Mouse (Mus musculus): ENCODE results near the gene Bri3. TPM values are rescaled to one million over a fixed set of nuclear protein-coding genes. Genes with fewer than 3 reads are reported as not detected.
A peak's percentile ranks its signal among the peaks of the same experiment; 100 is the strongest.

Gene Bri3
- polyA plus RNA-seq, 1 experiment from 2014 or later = 123 TPM

DNA sequence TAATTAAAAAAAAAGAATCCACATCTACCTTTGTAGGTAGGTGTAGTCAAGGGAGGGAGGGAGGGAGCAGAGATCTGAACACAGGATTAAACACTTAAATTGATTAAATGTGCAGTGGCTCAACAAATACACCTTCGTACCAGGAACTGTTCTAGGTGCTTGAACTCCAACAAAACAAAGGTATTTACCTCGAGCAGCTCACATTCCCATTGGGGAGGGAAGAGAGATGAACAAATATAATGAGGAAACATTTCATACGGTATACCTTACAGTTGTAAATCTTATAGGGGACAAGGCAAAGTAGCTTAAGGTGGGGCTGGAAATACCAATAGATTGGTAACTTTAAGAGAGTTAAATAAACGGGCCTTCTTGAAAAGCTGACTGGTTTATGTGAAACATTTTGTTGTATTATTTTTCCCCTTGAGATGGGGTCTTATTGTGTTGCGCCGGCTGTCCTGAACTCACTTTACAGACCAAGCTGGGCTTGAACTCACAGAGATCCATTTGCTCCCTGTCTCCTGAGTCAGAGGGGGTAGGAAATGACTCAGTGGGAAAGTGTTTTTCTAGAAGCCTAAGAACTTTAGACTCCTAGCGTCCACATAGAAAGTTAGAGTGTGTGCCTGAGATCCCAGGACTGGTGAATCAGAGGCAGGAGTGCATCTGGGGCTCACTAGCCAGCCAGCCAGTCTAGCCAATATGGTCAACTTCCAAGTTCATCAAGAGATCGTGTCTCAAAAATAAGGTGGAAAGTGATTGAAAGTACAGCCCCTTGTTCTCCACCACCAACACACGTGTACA lies 108.2 kb downstream of the Bri3 start:
- 88% methylated on average over 9 of the region's 9 CpGs for WGBS
- H3K9ac ChIP-seq = no peak overlapping the region
- no peaks in the 10 kb centered on the region for H3K36me3 ChIP-seq (replicated peaks; ENCODE audit: control insufficient read depth, insufficient read depth)
- no peak overlapping the region for H3K27ac ChIP-seq
- no peak overlapping the region for H3K4me2 ChIP-seq (replicated peaks)
- 0 out of 2 replicates have a peak, but pooled peaks cover 4% of the 10 kb centered on the region for H3K4me1 ChIP-seq (replicated peaks; ENCODE audit: control insufficient read depth, insufficient read depth, low read length)
- no peak overlapping the region for H3K4me3 ChIP-seq (replicated peaks; ENCODE audit: low read length)
- H3K27me3 ChIP-seq (ENCODE audit: control insufficient read depth, insufficient read depth, low read length) = peaks cover 13% of the 10 kb centered on the region
- ATAC-seq (ENCODE audit: low FRiP score) (no peak), DNase-seq (ENCODE audit: low spot score) (no peak)
- no peaks in the 10 kb centered on the region for H3K9me3 ChIP-seq (ENCODE audit: control insufficient read depth, low read length)

DNA sequence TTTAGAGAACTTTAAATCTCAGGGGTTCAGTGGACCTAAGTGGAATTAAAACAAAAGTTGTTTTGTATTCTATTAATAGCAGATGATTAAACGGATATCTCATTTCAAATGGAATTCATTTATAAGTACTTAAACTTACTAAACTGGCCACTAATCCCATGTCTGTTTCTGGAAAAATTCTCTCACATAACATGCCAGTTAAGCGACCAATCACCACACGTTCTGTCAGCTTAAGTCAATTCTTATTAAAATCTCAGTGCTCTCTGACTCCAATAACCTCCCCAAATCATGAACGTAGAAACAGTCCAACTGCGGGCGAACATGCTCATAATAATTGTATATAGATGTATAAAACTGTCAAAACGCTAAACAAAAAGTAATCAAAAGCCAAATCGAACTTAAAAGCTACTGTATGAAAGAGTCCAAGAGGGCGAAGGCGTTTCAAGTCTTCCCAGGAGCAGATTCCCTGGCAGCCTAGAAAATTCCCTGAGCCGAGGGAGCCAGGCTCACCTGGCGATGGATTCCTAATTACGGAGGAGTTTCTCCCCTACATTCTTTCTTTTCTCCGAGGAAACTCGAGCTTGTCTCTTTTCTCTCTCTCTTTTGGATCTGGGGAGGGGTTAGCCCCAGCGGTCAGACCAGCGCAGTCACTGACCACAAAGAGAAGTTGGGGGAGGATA lies 112.7 kb downstream of the Bri3 start:
- H3K27me3 ChIP-seq (ENCODE audit: control insufficient read depth, insufficient read depth, low read length) = peaks cover 36% of the 10 kb centered on the region
- no peak overlapping the region for H3K27ac ChIP-seq
- 10% methylated on average over 17 of the region's 17 CpGs for WGBS

DNA sequence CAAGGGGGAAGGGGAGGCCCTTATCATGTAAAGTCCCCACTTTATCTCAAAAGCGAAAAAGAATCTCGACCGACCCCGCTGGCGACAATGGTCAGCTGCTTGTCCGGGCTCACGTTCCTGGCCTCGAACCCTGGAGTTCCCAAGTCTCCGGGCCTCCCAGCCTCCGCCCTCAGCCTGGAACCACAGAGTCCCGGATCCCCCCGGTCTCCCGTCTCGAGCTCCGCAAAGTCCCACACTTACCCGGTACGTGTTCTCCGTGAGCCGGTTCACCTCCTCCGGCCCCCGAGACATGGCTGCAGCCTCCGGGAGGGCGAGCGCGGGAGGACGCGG lies 113.3 kb downstream of the Bri3 start:
- ATAC-seq (ENCODE audit: low FRiP score) (peak; percentile 11; the same call in 1 of the 2 replicates), DNase-seq (ENCODE audit: low spot score) (no peak)
- 0 out of 2 replicates have a peak, but pooled peaks cover 6% of the 10 kb centered on the region for H3K4me1 ChIP-seq (replicated peaks; ENCODE audit: control insufficient read depth, insufficient read depth, low read length)
- under 1% methylated on average over 27 of the region's 27 CpGs for WGBS
- H3K27me3 ChIP-seq (ENCODE audit: control insufficient read depth, insufficient read depth, low read length) = peaks cover 36% of the 10 kb centered on the region
- H3K9ac ChIP-seq = peak overlapping the region; percentile 16; the same call in 1 of the 2 replicates
- no peak overlapping the region for H3K27ac ChIP-seq
- H3K36me3 ChIP-seq (replicated peaks; ENCODE audit: control insufficient read depth, insufficient read depth) = no peaks in the 10 kb centered on the region
- peak overlapping the region; percentile 48 for H3K4me3 ChIP-seq (replicated peaks; ENCODE audit: low read length)
- H3K9me3 ChIP-seq (ENCODE audit: control insufficient read depth, low read length) = no peaks in the 10 kb centered on the region
- H3K4me2 ChIP-seq (replicated peaks) = peak overlapping the region; percentile 97

More for the DNA sequence above, 112.7 kb downstream of the Bri3 start:
- Histone ChIP-seq H3K36me3 (replicated peaks; ENCODE audit: control insufficient read depth, insufficient read depth) (no peaks in the 10 kb centered on the region), H3K9me3 (ENCODE audit: control insufficient read depth, low read length) (no peaks in the 10 kb centered on the region), H3K4me3 (replicated peaks; ENCODE audit: low read length) (peak overlapping the region; percentile 48), H3K9ac (peak overlapping the region; percentile 16; the same call in 1 of the 2 replicates), H3K4me2 (replicated peaks) (peak overlapping the region; percentile 97), H3K4me1 (replicated peaks; ENCODE audit: control insufficient read depth, insufficient read depth, low read length) (0 out of 2 replicates have a peak, but pooled peaks cover 6% of the 10 kb centered on the region)
- DNase-seq (ENCODE audit: low spot score) (no peak), ATAC-seq (ENCODE audit: low FRiP score) (no peak)

DNA sequence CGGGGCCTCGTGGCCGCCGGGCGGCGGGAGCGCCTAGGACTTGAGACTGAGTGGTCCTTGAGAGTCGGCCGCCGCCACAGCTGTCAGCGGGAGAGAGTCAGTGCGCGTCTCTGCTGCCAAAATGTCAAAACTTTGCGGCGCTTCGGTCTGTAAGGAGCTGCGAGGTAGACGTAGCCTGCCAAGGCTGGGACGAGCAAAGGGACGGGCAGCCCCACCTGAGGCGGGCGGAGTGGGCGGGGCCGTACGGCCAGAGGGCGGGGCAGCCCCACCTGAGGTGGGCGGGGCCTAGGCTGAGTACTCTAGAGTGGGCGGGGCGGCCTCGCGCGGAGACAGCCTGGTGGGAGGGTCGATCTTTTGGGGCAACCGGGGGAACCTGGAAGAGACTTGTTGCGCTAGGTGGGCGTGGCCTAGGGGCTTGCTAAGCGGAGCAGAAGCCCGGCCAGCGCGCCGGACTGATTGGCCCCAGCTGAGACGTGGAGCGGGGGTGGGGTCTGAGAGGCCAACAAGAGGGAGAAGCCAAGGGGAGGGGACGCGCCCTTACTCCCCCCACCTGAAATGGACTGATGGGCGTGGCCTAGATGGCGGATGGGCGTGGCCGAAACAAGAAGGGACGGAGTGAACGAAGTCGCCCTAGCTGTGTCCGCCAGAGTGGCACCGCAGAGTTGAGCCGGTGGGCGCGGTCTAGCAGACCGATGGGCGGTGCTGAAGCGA lies 113.8 kb downstream of the Bri3 start, which contains the start of gene Baiap2l1:
Baiap2l1 (minus strand) TSS at position 232 of the 711 bp plus-strand sequence.
- peak; percentile 83 for ATAC-seq (ENCODE audit: low FRiP score)
- H3K4me3 ChIP-seq (replicated peaks; ENCODE audit: low read length) = peak within 1 kb of the TSS; percentile 48
- H3K4me2 ChIP-seq (replicated peaks) = peak within 1 kb of the TSS; percentile 97
- H3K27ac ChIP-seq = no peak within 1 kb of the TSS
- no peaks in the 10 kb centered on the region for H3K36me3 ChIP-seq (replicated peaks; ENCODE audit: control insufficient read depth, insufficient read depth)
- peak; percentile 57 for DNase-seq (ENCODE audit: low spot score)
- no peaks in the 10 kb centered on the region for H3K9me3 ChIP-seq (ENCODE audit: control insufficient read depth, low read length)
- H3K4me1 ChIP-seq (replicated peaks; ENCODE audit: control insufficient read depth, insufficient read depth, low read length) = 0 out of 2 replicates have a peak, but pooled peaks cover 6% of the 10 kb centered on the region
- peak within 1 kb of the TSS; percentile 16; the same call in 1 of the 2 replicates for H3K9ac ChIP-seq
- H3K27me3 ChIP-seq (ENCODE audit: control insufficient read depth, insufficient read depth, low read length) = peaks cover 36% of the 10 kb centered on the region
- WGBS = under 1% methylated on average over 60 of the region's 60 CpGs

DNA sequence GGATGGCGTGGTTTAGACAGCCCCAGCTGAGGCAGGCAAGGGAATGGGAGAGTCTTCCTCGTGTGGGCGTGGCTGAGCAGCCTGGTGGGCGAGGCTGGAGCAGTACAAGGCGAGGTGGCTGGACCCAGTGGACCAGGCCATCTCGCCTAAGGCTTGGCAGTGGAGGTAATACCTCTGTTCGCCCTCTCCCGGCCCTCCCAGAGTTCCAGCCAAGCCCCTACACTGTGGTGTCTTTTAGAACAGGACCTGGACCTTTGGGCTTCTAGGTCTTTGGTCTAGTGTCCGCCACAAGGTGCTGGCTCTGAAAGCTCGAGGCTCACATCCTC lies 114.3 kb downstream of the Bri3 start:
- DNase-seq (ENCODE audit: low spot score) (no peak), ATAC-seq (ENCODE audit: low FRiP score) (peak; percentile 84; the same call in 1 of the 2 replicates)
- Histone ChIP-seq H3K36me3 (replicated peaks; ENCODE audit: control insufficient read depth, insufficient read depth) (no peaks in the 10 kb centered on the region), H3K4me2 (replicated peaks) (peak overlapping the region; percentile 97), H3K4me1 (replicated peaks; ENCODE audit: control insufficient read depth, insufficient read depth, low read length) (0 out of 2 replicates have a peak, but pooled peaks cover 6% of the 10 kb centered on the region), H3K9me3 (ENCODE audit: control insufficient read depth, low read length) (no peaks in the 10 kb centered on the region), H3K9ac (no peak overlapping the region), H3K27ac (no peak overlapping the region), H3K27me3 (ENCODE audit: control insufficient read depth, insufficient read depth, low read length) (peaks cover 36% of the 10 kb centered on the region), H3K4me3 (replicated peaks; ENCODE audit: low read length) (peak overlapping the region; percentile 48)
- 9% methylated on average over 10 of the region's 10 CpGs for WGBS

DNA sequence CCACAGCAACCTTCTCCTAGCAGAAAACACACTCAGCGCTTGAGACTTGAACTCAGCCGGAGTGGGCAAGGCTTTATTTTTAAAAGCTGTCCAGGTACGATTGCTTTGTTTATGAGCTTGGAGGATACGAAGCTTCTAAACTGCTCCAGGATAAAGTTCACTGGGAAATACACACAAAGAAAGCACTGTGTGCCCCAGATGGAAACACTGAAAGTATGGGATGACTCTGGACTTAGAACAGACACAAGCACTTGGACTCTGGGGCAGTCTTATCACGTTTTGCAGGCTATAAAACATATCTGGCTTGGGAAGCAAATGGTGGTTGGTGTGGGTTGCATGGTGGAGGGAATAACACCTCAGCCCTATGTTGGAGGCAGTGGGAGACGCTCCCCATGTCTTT lies 115.6 kb downstream of the Bri3 start:
- no peaks in the 10 kb centered on the region for H3K36me3 ChIP-seq (replicated peaks; ENCODE audit: control insufficient read depth, insufficient read depth)
- no peak for DNase-seq (ENCODE audit: low spot score)
- no peaks in the 10 kb centered on the region for H3K9me3 ChIP-seq (ENCODE audit: control insufficient read depth, low read length)
- H3K27me3 ChIP-seq (ENCODE audit: control insufficient read depth, insufficient read depth, low read length) = peaks cover 36% of the 10 kb centered on the region
- no peak overlapping the region for H3K9ac ChIP-seq
- H3K4me2 ChIP-seq (replicated peaks) = no peak overlapping the region
- H3K4me3 ChIP-seq (replicated peaks; ENCODE audit: low read length) = no peak overlapping the region
- H3K4me1 ChIP-seq (replicated peaks; ENCODE audit: control insufficient read depth, insufficient read depth, low read length) = 0 out of 2 replicates have a peak, but pooled peaks cover 6% of the 10 kb centered on the region
- no peak for ATAC-seq (ENCODE audit: low FRiP score)
- 86% methylated on average over 6 of the region's 6 CpGs for WGBS
- H3K27ac ChIP-seq = no peak overlapping the region

DNA sequence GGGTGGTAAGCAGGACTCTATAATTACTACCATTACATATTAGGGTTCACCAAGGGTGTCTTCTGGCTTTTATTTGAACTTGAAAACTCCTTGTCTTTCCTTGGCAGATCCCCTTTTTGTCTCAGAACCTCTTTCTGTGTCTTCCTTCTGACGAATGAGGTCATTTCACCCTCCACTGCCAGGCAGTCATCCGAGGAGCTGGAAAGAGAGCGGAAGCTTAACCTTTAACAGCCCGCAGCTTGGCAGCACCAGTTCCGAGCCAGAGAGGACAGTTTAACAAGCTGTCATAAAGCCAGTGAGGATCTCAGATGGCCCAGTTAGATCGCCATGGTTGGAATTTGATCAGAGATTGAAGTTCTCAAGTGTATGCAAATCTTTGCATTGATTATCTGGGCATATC lies 116.1 kb downstream of the Bri3 start:
- DNase-seq (ENCODE audit: low spot score) = no peak
- 0 out of 2 replicates have a peak, but pooled peaks cover 6% of the 10 kb centered on the region for H3K4me1 ChIP-seq (replicated peaks; ENCODE audit: control insufficient read depth, insufficient read depth, low read length)
- WGBS = 52% methylated on average over 6 of the region's 6 CpGs
- ATAC-seq (ENCODE audit: low FRiP score) = no peak
- peaks cover 36% of the 10 kb centered on the region for H3K27me3 ChIP-seq (ENCODE audit: control insufficient read depth, insufficient read depth, low read length)
- H3K36me3 ChIP-seq (replicated peaks; ENCODE audit: control insufficient read depth, insufficient read depth) = no peaks in the 10 kb centered on the region
- no peak overlapping the region for H3K9ac ChIP-seq
- H3K9me3 ChIP-seq (ENCODE audit: control insufficient read depth, low read length) = no peaks in the 10 kb centered on the region
- no peak overlapping the region for H3K4me3 ChIP-seq (replicated peaks; ENCODE audit: low read length)
- H3K4me2 ChIP-seq (replicated peaks) = no peak overlapping the region
- no peak overlapping the region for H3K27ac ChIP-seq

DNA sequence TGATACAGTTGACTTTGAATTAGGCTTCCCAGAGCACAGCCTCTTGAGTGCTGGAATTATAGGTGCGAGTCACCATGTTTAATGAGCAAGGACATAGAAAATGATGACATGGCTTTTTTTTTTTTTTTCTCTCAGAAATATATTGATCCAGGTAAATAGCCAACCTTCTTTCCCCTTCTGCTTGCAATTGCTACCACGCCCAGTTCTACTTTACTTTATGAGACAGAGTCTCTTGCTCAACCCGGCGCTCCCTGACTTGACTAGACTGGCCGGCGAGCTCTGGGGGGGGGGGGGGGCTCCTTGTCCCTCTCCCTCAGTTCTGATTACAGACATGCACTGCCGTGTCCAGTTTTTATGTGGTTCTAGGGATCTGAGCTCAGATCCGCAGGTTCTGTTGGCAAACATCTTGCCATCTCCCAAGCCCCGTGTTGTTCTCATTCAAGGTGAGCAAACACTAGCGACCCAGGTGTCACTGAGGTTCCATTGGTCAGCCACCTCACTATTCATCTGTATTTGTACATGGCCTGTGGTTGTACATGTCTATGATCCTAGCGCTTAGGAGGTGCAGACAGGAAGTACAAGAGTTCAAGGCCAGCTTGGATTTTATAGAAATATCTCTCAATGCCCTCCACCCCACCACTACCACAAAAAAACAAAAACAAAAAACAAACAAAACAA lies 120.6 kb downstream of the Bri3 start:
- Histone ChIP-seq H3K36me3 (replicated peaks; ENCODE audit: control insufficient read depth, insufficient read depth) (no peaks in the 10 kb centered on the region), H3K4me3 (replicated peaks; ENCODE audit: low read length) (no peak overlapping the region), H3K9me3 (ENCODE audit: control insufficient read depth, low read length) (no peaks in the 10 kb centered on the region), H3K27me3 (ENCODE audit: control insufficient read depth, insufficient read depth, low read length) (0 out of 2 replicates have a peak, but pooled peaks cover 2% of the 10 kb centered on the region), H3K9ac (no peak overlapping the region), H3K4me2 (replicated peaks) (no peak overlapping the region), H3K4me1 (replicated peaks; ENCODE audit: control insufficient read depth, insufficient read depth, low read length) (no peaks in the 10 kb centered on the region), H3K27ac (no peak overlapping the region)
- WGBS = 92% methylated on average over 11 of the region's 11 CpGs
- no peak for ATAC-seq (ENCODE audit: low FRiP score)
- no peak for DNase-seq (ENCODE audit: low spot score)
